Mouse (Mus musculus) CH12.LX (cell line): ENCODE measurements around the gene Myo15b. TPM values are rescaled to one million over a fixed set of nuclear protein-coding genes. Genes with fewer than 3 reads are reported as not detected.

Source experiments
- DNase-seq: peaks from one replicate; pipeline ENCODE4 v3.0.0-alpha.2; 2013; ENCODE audit errors: extremely low read depth
- H3K27ac ChIP-seq: 2 replicates; pipeline ENCODE4 v1.5.1; 2012; ENCODE audit warnings: low read depth, mild to moderate bottlenecking, control low read depth, moderate library complexity; ENCODE audit not compliant: insufficient read depth
- H3K27me3 ChIP-seq: replicated peaks from 2 replicates; pipeline ENCODE3; 2012; ENCODE audit warnings: inconsistent platforms
- H3K36me3 ChIP-seq, 2 experiments: replicated peaks in 1 of 2; 2 replicates each; pipeline versions ENCODE3 to v1.6.1; 2012; ENCODE audit warnings: inconsistent platforms in 1 of 2, low read length in 1 of 2, mild to moderate bottlenecking in 1 of 2, mixed read lengths in 1 of 2, moderate library complexity in 1 of 2; ENCODE audit not compliant: control insufficient read depth in 1 of 2, insufficient read depth in 1 of 2
- H3K4me1 ChIP-seq, 2 experiments: 2 replicates each; pipeline ENCODE4 v1.6.1; 2012; ENCODE audit warnings: inconsistent platforms in 1 of 2, moderate library complexity in 1 of 2; ENCODE audit not compliant: insufficient read depth in 2 of 2, control insufficient read depth in 1 of 2
- H3K4me2 ChIP-seq: 2 replicates; pipeline ENCODE4 v1.6.1; 2012; ENCODE audit warnings: low read depth, mild to moderate bottlenecking, control low read depth; ENCODE audit not compliant: poor library complexity, insufficient read depth, severe bottlenecking
- H3K4me3 ChIP-seq, 3 experiments: fragments of 150-350 bp in 1 of 3; sonication (generic) in 1 of 3; replicated peaks in 1 of 3; 2 replicates each; pipeline versions ENCODE3 to v1.5.1; 2011 to 2012; ENCODE audit warnings: low read depth in 2 of 3, low read length in 2 of 3, mild to moderate bottlenecking in 2 of 3, moderate library complexity in 2 of 3, control low read depth in 1 of 3, improper control_type of control experiment in 1 of 3, inconsistent platforms in 1 of 3, mixed read lengths in 1 of 3; ENCODE audit not compliant: poor library complexity in 1 of 3
- H3K79me2 ChIP-seq: replicated peaks from 2 replicates; pipeline ENCODE4 v1.6.1; 2012; ENCODE audit warnings: mild to moderate bottlenecking, moderate library complexity; ENCODE audit not compliant: control insufficient read depth, poor library complexity, insufficient read depth, severe bottlenecking; ENCODE audit errors: extremely low read depth
- H3K9ac ChIP-seq: 2 replicates; pipeline ENCODE4 v1.6.1; 2012; ENCODE audit warnings: low read depth, mild to moderate bottlenecking, control low read depth, moderate library complexity; ENCODE audit not compliant: insufficient read depth
- H3K9me3 ChIP-seq: replicated peaks from 2 replicates; pipeline ENCODE3; 2012; ENCODE audit warnings: low read length, inconsistent platforms, mixed read lengths
- CHD2 ChIP-seq: IDR thresholded peaks from 2 replicates; pipeline ENCODE4 v1.6.1; 2011; ENCODE audit warnings: low read length, improper control_type of control experiment
- CTCF ChIP-seq, 2 experiments: IDR thresholded peaks in 1 of 2; conservative IDR thresholded peaks in 1 of 2; 2 replicates each; pipeline ENCODE4 v1.5.1; 2011 to 2012; ENCODE audit warnings: low read depth in 2 of 2, low read length in 2 of 2, improper control_type of control experiment in 1 of 2, inconsistent platforms in 1 of 2, mild to moderate bottlenecking in 1 of 2, moderate library complexity in 1 of 2
- ELF1 ChIP-seq: IDR thresholded peaks from 2 replicates; pipeline ENCODE4 v1.6.1; 2014; ENCODE audit warnings: low read depth, mild to moderate bottlenecking, inconsistent platforms, low read length, improper control_type of control experiment
- EP300 ChIP-seq: IDR thresholded peaks from 2 replicates; pipeline ENCODE4 v1.6.1; 2011; ENCODE audit warnings: low read length, improper control_type of control experiment
- IRF4 ChIP-seq: IDR thresholded peaks from 2 replicates; pipeline ENCODE4 v1.6.1; 2014; ENCODE audit warnings: low read depth, mild to moderate bottlenecking, inconsistent platforms, low read length, improper control_type of control experiment
- JUN ChIP-seq: IDR thresholded peaks from 2 replicates; pipeline ENCODE4 v1.6.1; 2011; ENCODE audit warnings: low read depth, mild to moderate bottlenecking, low read length, improper control_type of control experiment, moderate library complexity; ENCODE audit not compliant: insufficient read depth
- MAX ChIP-seq: IDR thresholded peaks from 2 replicates; pipeline ENCODE4 v1.6.1; 2011; ENCODE audit warnings: low read length, improper control_type of control experiment
- MAZ ChIP-seq: IDR thresholded peaks from 2 replicates; pipeline ENCODE4 v1.6.1; 2012; ENCODE audit warnings: low read depth, mild to moderate bottlenecking, inconsistent platforms, low read length, improper control_type of control experiment, moderate library complexity
- MEF2A ChIP-seq: IDR thresholded peaks from 2 replicates; pipeline ENCODE4 v1.6.1; 2014; ENCODE audit warnings: low read depth, mild to moderate bottlenecking, inconsistent platforms, low read length, improper control_type of control experiment, borderline replicate concordance
- MXI1 ChIP-seq: IDR thresholded peaks from 2 replicates; pipeline ENCODE4 v1.6.1; 2011; ENCODE audit warnings: mild to moderate bottlenecking, low read depth, low read length, improper control_type of control experiment
- MYC ChIP-seq: IDR thresholded peaks from 2 replicates; pipeline ENCODE4 v1.6.1; 2011; ENCODE audit warnings: low read depth, mild to moderate bottlenecking, improper control_type of control experiment, low read length
- NELFE ChIP-seq: IDR thresholded peaks from 2 replicates; pipeline ENCODE4 v1.6.1; 2011; ENCODE audit warnings: low read depth, low read length, improper control_type of control experiment
- NRF1 ChIP-seq: IDR thresholded peaks from 2 replicates; pipeline ENCODE4 v1.6.1; 2014; ENCODE audit warnings: low read depth, mild to moderate bottlenecking, inconsistent platforms, low read length, improper control_type of control experiment, moderate library complexity
- RCOR1 ChIP-seq: conservative IDR thresholded peaks from 2 replicates; pipeline ENCODE4 v1.6.1; 2012; ENCODE audit warnings: low read depth, mild to moderate bottlenecking, inconsistent platforms, low read length, improper control_type of control experiment
- SIN3A ChIP-seq: IDR thresholded peaks from 2 replicates; pipeline ENCODE4 v1.6.1; 2012; ENCODE audit warnings: low read length, improper control_type of control experiment, inconsistent platforms
- TBP ChIP-seq: conservative IDR thresholded peaks from 2 replicates; pipeline ENCODE4 v1.6.1; 2011; ENCODE audit warnings: low read depth, low read length, improper control_type of control experiment
- TCF12 ChIP-seq: IDR thresholded peaks from 2 replicates; pipeline ENCODE4 v1.6.1; 2014; ENCODE audit warnings: low read depth, mild to moderate bottlenecking, inconsistent platforms, low read length, improper control_type of control experiment
- UBTF ChIP-seq: IDR thresholded peaks from 2 replicates; pipeline ENCODE4 v1.6.1; 2012; ENCODE audit warnings: low read depth, mild to moderate bottlenecking, inconsistent platforms, low read length, improper control_type of control experiment, moderate library complexity
- USF2 ChIP-seq: conservative IDR thresholded peaks from 2 replicates; pipeline ENCODE4 v1.6.1; 2011; ENCODE audit warnings: low read depth, low read length, improper control_type of control experiment
- ZC3H11A ChIP-seq: IDR thresholded peaks from 2 replicates; pipeline ENCODE4 v1.6.1; 2012; ENCODE audit warnings: low read depth, mild to moderate bottlenecking, inconsistent platforms, low read length, improper control_type of control experiment
- ZKSCAN1 ChIP-seq: IDR thresholded peaks from 2 replicates; pipeline ENCODE4 v1.6.1; 2012; ENCODE audit warnings: low read depth, inconsistent platforms, low read length, improper control_type of control experiment, borderline replicate concordance
- dilution Hi-C: fragments of 300-500 bp; cut with MboI; formaldehyde crosslinking; loops from 2 replicates; pipeline ENCODE4 v1.14.3; 2020; ENCODE audit warnings: low sequenced_read_pairs; ENCODE audit not compliant: extremely low pct_unique_long_range_greater_than_20kb, extremely low pct_ligation_motif_present
- in situ Hi-C: fragments of 300-500 bp; cut with MboI; formaldehyde crosslinking; loops from 3 replicates; pipeline ENCODE4 v1.14.3; 2019; ENCODE audit warnings: low sequenced_read_pairs, low pct_ligation_motif_present, low pct_unique_long_range_greater_than_20kb, mixed read lengths
- polyA plus RNA-seq: library from polyadenylated mRNA; unstranded; fragments of >175 nt; gene quantifications from 2 replicates; pipeline ENCODE4 v1.2.1, GENCODE M21; 2012; ENCODE audit warnings: low read depth; ENCODE audit not compliant: insufficient read length
- total RNA-seq, 2 experiments: library from RNA; depleted of rRNA; stranded (reverse); fragments of 300-350 nt in 1 of 2; fragments of >200 nt in 1 of 2; gene quantifications; 2 replicates each; pipeline ENCODE4 v1.2.3; 2012 to 2014

Myo15b gene
- total and polyA plus RNA-seq, 3 experiments: 0.21 to 0.43 TPM; not detected in 1

DNA sequence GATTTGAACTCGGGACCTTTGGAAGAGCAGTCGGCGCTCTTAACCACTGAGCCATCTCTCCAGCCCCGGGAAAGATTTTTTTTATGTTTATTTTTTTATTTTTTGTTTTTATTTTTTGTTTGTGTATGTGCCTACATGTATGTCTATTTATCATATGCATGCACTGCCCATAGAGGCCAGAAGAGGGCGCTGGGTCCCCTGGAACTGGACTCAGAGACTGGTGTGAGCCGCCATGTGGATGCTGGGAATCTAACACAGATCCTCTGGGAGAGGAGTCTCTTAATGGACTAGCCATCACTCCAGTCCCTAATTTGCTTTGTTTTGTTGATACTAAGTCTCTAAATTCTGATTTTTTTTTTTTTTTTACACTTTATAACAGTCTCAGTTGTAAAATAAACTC lies 17.2 kb upstream of the Myo15b start:
- peaks cover 2 to 7% of the 10 kb centered on the region in 2 experiments; a peak in 1 of 4 replicates for H3K4me1 ChIP-seq
- H3K9me3 ChIP-seq: peaks cover 8% of the 10 kb centered on the region
- DNase-seq: no peak
- in situ Hi-C loops: no loop called here
- H3K4me2 ChIP-seq: no peak overlapping the region
- TF ChIP-seq ZKSCAN1 (no peak), JUN (no peak), RCOR1 (no peak), CTCF (conservative IDR thresholded peaks at IDR 0.05 in 1 of 2, IDR thresholded peaks at IDR 0.05 in 1 of 2; ENCODE audit: low read depth in 2 of 2, low read length in 2 of 2) (peak; percentile 35 to 38; a peak in 1 of 4 replicates)
- dilution Hi-C loops: no loop called here
- H3K27me3 ChIP-seq: no peaks in the 10 kb centered on the region
- H3K79me2 ChIP-seq: no peaks in the 10 kb centered on the region
- no peak overlapping the region for H3K4me3 ChIP-seq
- no peak overlapping the region for H3K9ac ChIP-seq
- H3K36me3 ChIP-seq: peaks cover 12 to 43% of the 10 kb centered on the region in 2 experiments
- H3K27ac ChIP-seq: no peak overlapping the region

DNA sequence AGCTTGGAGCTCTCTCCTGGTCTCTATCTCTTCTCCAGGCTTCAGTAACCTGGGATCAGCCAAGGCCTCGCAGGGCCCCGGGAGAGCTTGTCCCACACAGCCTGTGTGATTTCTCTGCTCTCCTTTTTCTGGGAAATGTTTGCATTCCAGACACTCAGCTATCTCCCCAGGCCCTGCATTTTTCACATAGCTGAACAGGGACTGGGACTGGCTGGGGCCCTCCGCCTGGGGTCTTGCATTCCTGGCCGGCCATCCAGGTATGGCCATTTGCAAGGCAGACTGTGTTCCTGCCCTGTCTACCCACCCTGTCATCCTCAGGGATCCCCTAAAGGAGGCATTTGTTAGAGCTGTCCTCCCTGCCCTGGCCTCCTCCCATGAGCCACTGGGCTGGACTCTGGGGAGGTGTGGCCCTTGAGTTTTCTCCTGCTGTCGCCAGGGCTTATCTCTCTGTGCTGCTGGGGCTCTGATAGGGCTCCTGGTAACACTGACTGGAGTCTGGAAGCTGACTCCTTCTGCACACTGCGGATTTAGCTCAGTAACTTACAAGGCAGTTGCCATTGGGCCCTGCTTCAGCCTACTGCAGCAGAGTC lies 16.1 kb upstream of the Myo15b start:
- no peak for DNase-seq
- Histone ChIP-seq H3K36me3 (peaks cover 18 to 48% of the 10 kb centered on the region in 2 experiments), H3K4me1 (peaks cover 2 to 7% of the 10 kb centered on the region in 2 experiments; a peak in 1 of 4 replicates), H3K4me2 (no peak overlapping the region), H3K79me2 (no peaks in the 10 kb centered on the region), H3K27ac (no peak overlapping the region), H3K27me3 (no peaks in the 10 kb centered on the region), H3K4me3 (no peak overlapping the region), H3K9me3 (peaks cover 8% of the 10 kb centered on the region), H3K9ac (no peak overlapping the region)
- in situ Hi-C loops (no loop called here), dilution Hi-C loops (no loop called here)
- no peak for TF ChIP-seq UBTF
- no peak for TF ChIP-seq CHD2
- TF ChIP-seq NRF1: no peak
- no peak for TF ChIP-seq MYC
- no peak for TF ChIP-seq MAZ

DNA sequence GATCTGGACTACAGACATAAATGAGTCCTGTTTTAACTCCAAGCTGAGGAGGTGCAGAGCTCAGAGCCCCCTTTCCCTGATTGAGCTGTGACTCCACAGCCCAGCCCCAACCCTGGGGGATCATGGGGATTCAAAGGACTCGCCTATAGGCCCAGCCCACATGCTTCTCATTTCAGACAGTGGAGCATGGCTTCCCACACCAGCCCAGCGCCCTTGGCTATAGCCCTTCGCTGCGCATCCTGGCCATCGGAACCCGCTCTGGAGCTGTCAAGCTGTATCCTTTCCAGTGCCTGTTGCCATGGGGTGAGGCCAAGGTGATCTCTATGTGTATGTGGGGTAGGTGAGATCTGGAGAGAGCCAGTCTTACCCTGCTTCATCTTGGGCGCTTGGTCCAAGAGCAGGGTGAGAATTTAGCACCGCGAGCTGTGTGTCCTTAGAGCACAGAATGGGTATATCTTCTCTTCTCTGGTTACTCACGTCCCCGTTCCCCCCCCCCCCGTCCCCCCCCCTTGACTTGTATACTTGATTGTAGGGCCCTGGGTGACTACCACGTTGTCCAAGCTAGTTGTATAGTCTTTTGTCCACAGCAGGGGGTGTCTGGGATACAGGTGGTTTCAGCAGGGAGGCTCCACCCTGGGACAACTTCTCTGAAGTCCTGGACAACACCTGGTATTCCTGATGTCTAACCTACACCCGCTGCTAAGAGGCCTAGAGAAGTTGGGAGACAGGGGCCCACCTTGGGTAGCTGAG lies 14.9 kb upstream of the Myo15b start:
- in situ Hi-C loops: no loop called here
- H3K79me2 ChIP-seq: no peaks in the 10 kb centered on the region
- DNase-seq: no peak
- H3K4me2 ChIP-seq: no peak overlapping the region
- TF ChIP-seq MAX (no peak), JUN (no peak), NELFE (no peak), ZKSCAN1 (no peak), USF2 (no peak), RCOR1 (no peak), ELF1 (no peak), MYC (no peak), SIN3A (no peak), TBP (no peak), MXI1 (no peak), MEF2A (no peak), TCF12 (no peak), ZC3H11A (no peak), UBTF (no peak), IRF4 (no peak), EP300 (no peak)
- peaks cover 19 to 56% of the 10 kb centered on the region in 2 experiments for H3K36me3 ChIP-seq
- dilution Hi-C loops: no loop called here
- no peak overlapping the region for H3K9ac ChIP-seq
- H3K4me3 ChIP-seq: no peak overlapping the region
- no peaks in the 10 kb centered on the region for H3K27me3 ChIP-seq
- H3K27ac ChIP-seq: no peak overlapping the region
- peaks cover 2 to 7% of the 10 kb centered on the region in 2 experiments; a peak in 1 of 4 replicates for H3K4me1 ChIP-seq
- peaks cover 8% of the 10 kb centered on the region for H3K9me3 ChIP-seq
